In the genomic region with DNA sequence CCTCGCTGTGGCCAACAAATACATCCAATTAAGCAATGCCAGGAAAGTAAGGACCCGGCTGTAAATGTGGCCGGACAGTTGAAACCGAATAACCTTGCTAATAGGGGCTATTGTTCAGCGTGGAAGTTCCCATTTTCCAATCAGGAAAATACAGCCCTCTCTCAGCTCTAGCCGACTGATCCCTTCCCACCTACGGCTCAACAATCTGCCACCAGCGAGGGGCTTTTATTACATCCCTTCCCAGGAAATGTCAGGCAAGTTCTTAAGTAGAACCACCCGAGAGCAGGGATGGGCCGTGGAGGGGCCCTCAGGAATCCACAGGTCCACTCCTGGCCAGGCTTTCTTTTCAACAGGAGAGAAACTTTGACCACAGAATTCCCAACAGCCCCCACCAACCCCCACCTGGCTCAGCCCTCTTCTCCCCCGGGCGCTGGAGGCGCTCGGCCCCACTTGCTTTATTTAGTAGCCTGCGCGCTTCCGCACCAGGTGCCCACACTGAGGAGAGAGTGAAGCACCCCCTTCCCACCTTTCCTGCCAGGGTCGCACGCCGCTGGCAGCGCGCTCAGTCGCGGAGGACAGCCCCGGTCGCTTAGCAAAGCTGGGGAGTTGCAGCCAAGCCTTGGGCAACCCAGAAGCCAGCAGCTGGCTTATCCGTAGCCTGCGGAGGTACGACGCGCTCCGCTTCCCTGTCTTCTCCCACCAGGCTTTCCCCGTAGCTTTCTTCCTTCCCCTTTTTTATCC, we compare ENCODE assay signal across 9 mouse cellular contexts. TPM values are rescaled to one million over a fixed set of nuclear protein-coding genes. Genes with fewer than 3 reads are reported as not detected.
DNase-seq lines count a peak whose midpoint lies in the region; ATAC-seq and TF ChIP-seq lines count a peak whose summit lies in the region.
"Had no signal": no experiment of that assay in that cellular context is flagged by ENCODE, and none has a peak within 500 bp of the region (broad histone marks: within the 10 kb centered on the region; RNA-seq: fewer than 3 reads in every experiment).

No protein-coding gene starts in this region.

- H3K9ac ChIP-seq in heart, embryonic 15.5 days, result no peak overlapping the region
- H3K9ac ChIP-seq in hindbrain, embryonic 14.5 days, result no peak overlapping the region
- H3K9ac ChIP-seq in midbrain, postnatal 0 days (replicated peaks; ENCODE audit: low read length, poor library complexity, severe bottlenecking), result no peak overlapping the region

- WGBS in heart, embryonic 15.5 days, result under 1% methylated on average over 33 of the region's 33 CpGs
- WGBS in hindbrain, embryonic 14.5 days, result under 1% methylated on average over 33 of the region's 33 CpGs
- WGBS in midbrain, postnatal 0 days, result 2% methylated on average over 33 of the region's 33 CpGs

- no peaks in the 10 kb centered on the region for H3K36me3 ChIP-seq in heart, embryonic 15.5 days
- no peaks in the 10 kb centered on the region for H3K36me3 ChIP-seq in hindbrain, embryonic 14.5 days (replicated peaks; ENCODE audit: control insufficient read depth, insufficient read depth)
- H3K36me3 ChIP-seq in midbrain, postnatal 0 days (ENCODE audit: insufficient read depth, low read length), result no peaks in the 10 kb centered on the region

- no peak for DNase-seq in heart, adult 8-10 months (ENCODE audit: low spot score)
- DNase-seq in embryo, embryonic 9.5 days (ENCODE audit: extremely low spot score), result peak; percentile 66
- DNase-seq in hindbrain, embryonic 14.5 days (ENCODE audit: low spot score), result no peak
- DNase-seq in midbrain, postnatal 0 days (ENCODE audit: low spot score), result no peak
- DNase-seq in left cerebral cortex, adult 8-10 months (ENCODE audit: low spot score in 2 of 2), result no peak
- DNase-seq in adrenal gland, postnatal 36 days, result no peak
- DNase-seq in spleen, postnatal 10 days (ENCODE audit: low spot score in 2 of 2), result no peak

- H3K27me3 ChIP-seq in heart, embryonic 15.5 days, result peaks cover 95% of the 10 kb centered on the region
- H3K27me3 ChIP-seq in hindbrain, embryonic 14.5 days (ENCODE audit: control insufficient read depth, insufficient read depth, low read length), result peaks cover 98% of the 10 kb centered on the region
- peaks cover 82% of the 10 kb centered on the region for H3K27me3 ChIP-seq in midbrain, postnatal 0 days (ENCODE audit: insufficient read depth, low read length)

- no peak overlapping the region for H3K4me2 ChIP-seq in heart, embryonic 15.5 days
- H3K4me2 ChIP-seq in hindbrain, embryonic 14.5 days (replicated peaks), result peak overlapping the region; percentile 41
- H3K4me2 ChIP-seq in midbrain, postnatal 0 days (ENCODE audit: low read depth, low read length, poor library complexity, severe bottlenecking), result peak overlapping the region; percentile 24; the same call in 1 of the 2 replicates

- no peaks in the 10 kb centered on the region for H3K9me3 ChIP-seq in heart, embryonic 15.5 days (replicated peaks)
- no peaks in the 10 kb centered on the region for H3K9me3 ChIP-seq in hindbrain, embryonic 14.5 days (ENCODE audit: control insufficient read depth, low read length)
- no peaks in the 10 kb centered on the region for H3K9me3 ChIP-seq in midbrain, postnatal 0 days (ENCODE audit: low read length)

- peak overlapping the region; percentile 19; the same call in 1 of the 2 replicates for H3K4me3 ChIP-seq in heart, embryonic 15.5 days
- H3K4me3 ChIP-seq in hindbrain, embryonic 14.5 days (replicated peaks; ENCODE audit: low read length), result peak overlapping the region; percentile 18
- no peak overlapping the region for H3K4me3 ChIP-seq in midbrain, postnatal 0 days (ENCODE audit: low read depth, low read length)

- H3K4me1 ChIP-seq in heart, embryonic 15.5 days (replicated peaks), result peaks cover 17% of the 10 kb centered on the region
- peaks cover 9% of the 10 kb centered on the region; the same call in 1 of the 2 replicates for H3K4me1 ChIP-seq in hindbrain, embryonic 14.5 days (replicated peaks; ENCODE audit: control insufficient read depth, insufficient read depth, low read length)
- H3K4me1 ChIP-seq in midbrain, postnatal 0 days (ENCODE audit: insufficient read depth, low read length), result no peaks in the 10 kb centered on the region

- H3K27ac ChIP-seq in heart, embryonic 15.5 days, result no peak overlapping the region
- H3K27ac ChIP-seq in hindbrain, embryonic 14.5 days, result no peak overlapping the region
- no peak overlapping the region for H3K27ac ChIP-seq in midbrain, postnatal 0 days (ENCODE audit: low read depth, low read length)

- no peak for TF ChIP-seq CTCF in midbrain, postnatal 0 days (IDR thresholded peaks at IDR 0.05)

- ATAC-seq in heart, embryonic 15.5 days (replicated peaks; ENCODE audit: insufficient number of reproducible peaks, insufficient read depth, low FRiP score, low read depth), result no peak
- ATAC-seq in hindbrain, embryonic 14.5 days (ENCODE audit: low FRiP score), result 0 out of 2 replicates have a peak, but pooled peaks have one; percentile 9
- ATAC-seq in midbrain, postnatal 0 days (ENCODE audit: low FRiP score), result no peak

RNA-seq across cellular contexts. Expression of gene Sp8, which starts 3.3 kb away (rescaled TPM):
- not detected in 2 replicates for polyA plus RNA-seq in heart, embryonic 15.5 days (2015; fragmentation: Nextera tagmentation; extraction: Ambion mirVana)
- total RNA-seq in heart, adult 8-10 months (2022), result not detected
- 3.3 TPM in 2 replicates for polyA plus RNA-seq in hindbrain, embryonic 14.5 days (2014; fragmentation: Nextera tagmentation; extraction: Ambion mirVana)
- 1.9 and 2.7 TPM in 2 replicates for total RNA-seq in midbrain, postnatal 0 days (2014; rRNA removed)
- polyA plus RNA-seq in midbrain, postnatal 0 days (2015; fragmentation: Nextera tagmentation; extraction: Ambion mirVana), result 0.90 and 1.8 TPM in 2 replicates
- 1 to 10 TPM; 1.7 to 3.9 (median 2.8) TPM for total RNA-seq in left cerebral cortex, adult 8-10 months (2022)
- not detected for total RNA-seq in adrenal gland, postnatal 36 days (2021)
- total RNA-seq: gastrocnemius, adult 18-20 months had no signal
